Mouse (Mus musculus) cerebellum, adult 8-10 months (tissue): ENCODE measurements around the gene Hypm.

Experiments used
- DNase-seq: peaks from one replicate; pipeline ENCODE4 v3.0.0; 2022

The Hypm gene

GRCm38 (mm10) chrX:9846628-9847027 lies at the start of gene Hypm:
TSS of gene Hypm (plus strand) at chrX:9846928.
- DNase-seq: no peak

GRCm38 (mm10) chrX:9810101-9810500 lies 36.6 kb upstream of the Hypm start:
- no peak for DNase-seq

- DNase-seq: no peak
Measured at GRCm38 (mm10) chrX:9812469-9812868, 34.3 kb upstream of the Hypm start.

GRCm38 (mm10) chrX:9834779-9835178 lies 11.9 kb upstream of the Hypm start:
- DNase-seq: no peak

- no peak for DNase-seq
Measured at GRCm38 (mm10) chrX:9849403-9849802, 2.7 kb downstream of the Hypm start, which contains the start of gene H2al3. TSS of gene H2al3 (plus strand) at chrX:9849703.

GRCm38 (mm10) chrX:9861859-9862258 lies 15.1 kb downstream of the Hypm start:
- DNase-seq: no peak

GRCm38 (mm10) chrX:9875519-9875918 lies 28.8 kb downstream of the Hypm start:
- DNase-seq: no peak

GRCm38 (mm10) chrX:9885322-9885721 lies 38.6 kb downstream of the Hypm start, which contains the start of gene Sytl5:
TSS of gene Sytl5 (plus strand) at chrX:9885622.
- no peak for DNase-seq
